Mouse (Mus musculus) olfactory bulb, adult 2 months (tissue): Measurements from ENCODE around the gene Ccdc130.

Experiments used
- CTCF ChIP-seq: fragments of 200-500 bp; IDR thresholded peaks from 2 replicates; pipeline ENCODE4 v1.5.1; 2012; ENCODE audit warnings: low read depth, mild to moderate bottlenecking, low read length, moderate library complexity; ENCODE audit not compliant: insufficient read depth
- POLR2A ChIP-seq: fragments of 200-500 bp; IDR thresholded peaks from 2 replicates; pipeline ENCODE4 v1.6.1; 2012; ENCODE audit warnings: mild to moderate bottlenecking, low read depth, low read length, moderate library complexity; ENCODE audit not compliant: insufficient read depth

GRCm38 (mm10) chr8:84211202-84211601 lies 59.0 kb downstream of the Ccdc130 start:
- no peak for TF ChIP-seq POLR2A
- TF ChIP-seq CTCF = no peak
